Mouse (Mus musculus) embryonic fibroblast, embryonic 13.5 days (primary cell): ENCODE results near the gene Epsti1.

Source experiments
- CTCF ChIP-seq: IDR thresholded peaks from 2 replicates; pipeline ENCODE4 v1.5.1; 2011; ENCODE audit warnings: mild to moderate bottlenecking, control low read depth, low read length, moderate library complexity, borderline replicate concordance; ENCODE audit not compliant: insufficient read depth
- POLR2A ChIP-seq: IDR thresholded peaks from 2 replicates; pipeline ENCODE4 v1.6.1; 2011; ENCODE audit warnings: low read depth, mild to moderate bottlenecking, control low read depth, low read length, moderate library complexity

- TF ChIP-seq CTCF = no peak
- no peak for TF ChIP-seq POLR2A
Observed at GRCm38 (mm10) chr14:78041886-78042526, 138.0 kb downstream of the Epsti1 start.
